Mouse (Mus musculus): ENCODE results near the gene Cd9.

The Cd9 gene

GRCm38 (mm10) chr6:125473321-125473721 is 21.3 kb downstream of the Cd9 start:
- DNase-seq, result no peak

GRCm38 (mm10) chr6:125471921-125472320 is 22.7 kb downstream of the Cd9 start:
- no peak for DNase-seq

GRCm38 (mm10) chr6:125471326-125471725 is 23.3 kb downstream of the Cd9 start:
- DNase-seq, result no peak

DNA sequence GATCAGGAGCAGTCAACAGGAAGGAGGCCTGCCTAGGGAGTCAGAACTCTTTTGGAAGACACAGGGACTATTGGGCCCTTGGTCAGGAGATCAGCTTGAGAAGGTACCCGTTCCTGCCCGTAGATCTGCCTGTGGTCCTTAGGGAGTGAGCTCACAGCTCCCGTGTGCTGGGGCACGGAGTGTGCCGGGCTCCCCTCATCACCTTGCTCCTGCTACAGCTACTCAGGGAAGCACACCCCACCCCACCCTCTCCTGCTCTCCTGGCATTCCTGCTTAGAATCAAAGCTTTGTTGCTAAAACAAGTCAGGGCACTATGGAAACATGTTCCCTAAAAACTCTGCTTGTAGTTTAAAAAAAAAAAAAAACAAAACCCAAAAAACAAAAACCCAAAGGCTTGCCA is 24.0 kb downstream of the Cd9 start:
- no peak for DNase-seq

- DNase-seq, result no peak
Observed at GRCm38 (mm10) chr6:125469222-125469621, 25.4 kb downstream of the Cd9 start.

DNA sequence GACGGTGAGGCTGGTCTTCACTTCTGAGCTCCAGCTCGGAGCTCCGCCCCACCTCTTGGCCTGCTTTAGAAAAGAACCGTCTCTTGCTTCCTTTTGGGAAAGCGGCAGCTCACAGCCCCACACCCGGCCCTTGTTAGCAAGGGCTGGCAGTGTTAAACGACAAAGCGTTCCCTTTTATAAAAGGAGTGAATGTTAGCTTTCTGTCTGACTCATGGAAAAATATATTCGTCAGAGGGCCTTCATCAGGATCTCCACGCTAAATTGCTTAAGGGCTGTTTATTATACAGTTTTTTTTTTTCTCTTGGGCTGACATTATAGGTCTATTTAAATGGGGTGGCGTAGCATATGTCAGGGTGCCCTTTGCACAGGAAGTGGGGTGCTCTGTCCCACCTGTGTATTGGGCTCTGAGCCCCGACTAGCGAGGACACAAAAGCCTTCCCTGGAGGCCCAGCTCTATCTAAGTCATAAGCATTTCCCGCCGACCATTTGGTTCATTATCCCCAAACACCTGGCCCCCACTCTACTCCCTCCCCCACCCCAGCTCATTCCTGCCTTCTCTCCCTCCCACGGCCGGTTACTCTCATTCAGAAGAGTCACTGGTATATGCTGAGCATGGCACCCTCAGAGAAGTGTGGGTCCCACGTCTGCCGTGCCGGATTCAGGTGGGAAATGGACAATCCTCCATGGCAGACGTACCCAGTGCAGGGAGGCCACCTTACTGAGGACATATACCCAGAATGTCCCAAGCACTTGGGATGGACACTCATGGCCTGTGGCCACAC is 26.2 kb downstream of the Cd9 start:
- no peak for DNase-seq

DNA sequence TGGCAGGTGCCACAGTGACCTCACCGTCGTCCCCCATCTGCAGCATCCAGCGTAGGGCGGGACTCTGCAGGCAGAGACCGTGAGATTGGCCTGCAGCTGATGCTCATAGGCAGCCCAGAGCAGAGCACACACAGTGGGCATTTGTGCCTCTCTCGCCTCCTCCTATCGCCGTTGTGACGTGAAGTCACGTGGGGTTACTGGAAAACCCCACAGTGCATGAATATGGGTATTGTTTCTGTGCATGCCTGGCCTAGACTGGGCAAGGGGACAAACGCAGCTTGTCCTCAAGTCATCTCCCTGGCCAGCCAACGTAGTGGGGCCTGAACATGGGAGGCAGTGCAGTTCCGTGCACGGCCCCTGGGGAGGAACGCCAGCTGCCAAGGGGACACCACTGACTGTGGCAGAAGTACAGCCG is 27.3 kb downstream of the Cd9 start:
- no peak for DNase-seq

DNA sequence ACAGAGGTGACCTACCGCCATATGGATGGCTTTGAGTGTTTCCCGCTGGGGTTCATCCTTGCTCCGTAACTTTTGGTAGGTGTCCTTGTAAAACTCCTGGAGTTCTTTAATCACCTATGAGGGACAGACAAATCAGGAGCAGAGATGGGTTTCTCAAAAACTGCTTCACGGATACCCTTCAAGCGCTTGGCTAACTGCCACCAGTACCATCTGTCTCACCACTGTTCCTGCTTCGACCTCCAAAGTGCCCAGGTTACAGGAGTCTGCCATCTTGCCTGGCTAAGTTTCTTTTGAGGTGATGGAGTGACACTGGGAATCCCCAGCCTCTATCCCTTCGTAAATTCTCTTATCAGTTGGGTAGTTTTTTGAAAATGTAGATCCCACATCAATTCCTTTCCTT is 32.3 kb downstream of the Cd9 start:
- no peak for DNase-seq

GRCm38 (mm10) chr6:125461788-125462187 is 32.8 kb downstream of the Cd9 start:
- DNase-seq, result no peak

DNA sequence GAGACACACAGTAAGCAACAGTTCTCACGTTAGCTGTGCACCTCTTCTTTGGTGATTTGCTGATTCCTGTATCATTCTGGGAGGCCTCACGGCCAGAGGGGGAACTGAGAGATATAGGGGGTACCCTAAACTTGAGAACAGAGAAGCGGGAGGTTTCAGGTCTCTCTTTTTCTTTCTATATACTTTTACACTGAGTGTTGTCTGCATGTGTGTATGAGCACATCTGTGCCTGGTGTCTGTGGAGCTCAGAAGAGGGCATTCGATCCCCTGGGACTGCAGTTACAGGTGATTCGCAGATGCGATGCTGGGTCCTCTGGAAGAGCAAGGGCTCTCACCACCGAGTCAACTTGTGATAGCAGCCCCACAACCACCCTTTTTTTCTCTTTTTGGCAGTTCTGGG is 33.3 kb downstream of the Cd9 start:
- DNase-seq, result no peak

DNA sequence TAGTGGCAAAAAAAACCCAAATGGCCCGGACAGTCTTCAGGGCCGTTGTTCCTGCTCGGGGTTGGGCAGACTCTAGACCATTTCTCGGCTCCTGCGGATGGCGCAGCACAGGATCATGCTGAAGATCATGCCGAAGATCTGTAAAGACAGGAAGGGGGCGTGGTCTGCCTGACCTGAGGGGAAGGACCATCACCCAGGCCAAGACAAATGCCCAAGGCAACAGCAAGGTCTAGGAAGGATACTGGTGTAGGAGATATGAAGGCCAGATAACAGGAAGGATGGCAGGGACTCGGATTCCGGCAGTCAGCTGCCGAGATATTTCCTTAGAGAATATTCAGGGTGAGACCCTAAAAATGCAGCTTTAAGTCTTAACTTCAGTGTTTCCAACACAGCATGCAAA is 34.0 kb downstream of the Cd9 start:
- DNase-seq, result no peak

DNA sequence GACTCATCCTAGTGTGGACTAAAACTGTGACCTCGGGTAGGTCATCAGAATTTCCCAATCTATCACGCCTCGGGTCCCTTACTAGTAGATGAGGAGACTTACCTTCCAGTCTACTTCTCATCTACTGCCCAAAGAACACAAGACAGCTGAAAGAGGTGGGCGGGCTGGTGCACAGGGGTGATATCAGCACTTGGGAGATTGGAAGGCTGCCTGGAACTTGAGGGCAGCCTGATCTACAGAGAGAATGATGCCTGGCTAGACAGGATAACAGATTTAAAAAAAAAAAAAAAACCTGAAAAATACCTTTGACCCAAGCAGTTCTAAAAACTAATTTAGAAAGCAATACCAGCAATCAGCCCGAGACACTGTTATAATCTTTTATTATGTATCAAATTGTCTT is 34.7 kb downstream of the Cd9 start:
- DNase-seq, result no peak

- no peak for DNase-seq
Observed at GRCm38 (mm10) chr6:125455806-125456520, 38.6 kb downstream of the Cd9 start.

DNA sequence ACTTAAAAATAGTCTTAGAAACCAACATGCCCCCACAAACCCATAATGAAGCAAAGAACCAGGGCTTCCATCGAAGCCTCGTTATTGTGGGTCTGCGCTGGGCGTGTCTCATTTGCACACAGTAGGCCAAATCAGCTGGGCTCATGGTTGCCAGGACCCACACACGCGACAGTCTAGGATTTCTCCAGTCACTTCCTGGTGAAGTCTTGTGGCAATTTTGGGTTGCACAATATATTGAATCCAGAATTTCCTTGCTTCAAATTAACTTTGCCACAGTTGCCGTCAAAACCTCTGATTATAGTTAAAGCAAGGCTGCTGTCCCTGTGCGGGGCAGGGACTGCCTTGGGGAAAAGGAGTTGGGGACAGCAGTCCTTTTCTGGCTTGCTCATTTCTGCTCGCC is 39.9 kb downstream of the Cd9 start:
- no peak for DNase-seq

DNA sequence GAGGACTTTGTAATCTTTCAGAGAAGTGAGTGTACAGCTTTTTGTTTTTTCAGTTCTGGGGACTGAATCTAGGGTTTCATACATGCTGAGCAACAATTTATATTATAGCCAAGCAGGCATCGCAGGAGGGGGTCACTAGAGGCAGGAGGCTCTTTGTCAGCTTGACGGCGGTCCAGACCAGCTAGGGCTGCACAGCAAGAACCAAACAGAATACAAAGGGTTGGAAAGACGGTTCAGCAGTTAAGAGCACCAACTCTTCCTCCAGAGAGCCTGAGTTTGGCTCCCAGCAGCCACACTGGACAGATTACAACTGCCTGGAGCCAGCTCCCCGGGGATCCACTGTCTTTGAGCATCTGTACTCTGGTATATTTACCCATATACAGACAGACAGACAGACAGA is 40.3 kb downstream of the Cd9 start:
- DNase-seq, result no peak

GRCm38 (mm10) chr6:125447660-125448059 is 46.9 kb downstream of the Cd9 start:
- DNase-seq, result no peak

GRCm38 (mm10) chr6:125447205-125447604 is 47.4 kb downstream of the Cd9 start:
- DNase-seq, result no peak

GRCm38 (mm10) chr6:125445381-125445780 is 49.2 kb downstream of the Cd9 start:
- no peak for DNase-seq

DNA sequence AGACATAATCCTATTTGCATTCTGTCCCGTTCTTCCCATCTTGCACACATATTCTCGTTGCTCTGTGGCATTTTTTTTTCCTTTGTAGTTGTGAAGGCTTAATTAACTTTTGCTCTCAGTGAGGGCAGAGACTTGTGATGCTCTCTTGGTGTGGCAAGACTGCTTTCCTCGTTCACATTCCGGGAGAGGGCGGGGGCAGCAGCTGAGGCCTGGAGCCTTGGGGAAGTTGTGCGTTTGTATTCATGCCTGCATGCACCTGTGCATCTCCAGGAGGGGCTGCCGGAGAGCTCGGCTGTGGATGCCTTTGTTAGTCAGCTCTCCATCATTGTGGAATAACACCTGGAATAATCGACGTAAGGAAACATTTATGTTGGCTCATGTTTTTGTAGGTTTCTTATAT is 52.0 kb downstream of the Cd9 start:
- DNase-seq, result no peak

DNA sequence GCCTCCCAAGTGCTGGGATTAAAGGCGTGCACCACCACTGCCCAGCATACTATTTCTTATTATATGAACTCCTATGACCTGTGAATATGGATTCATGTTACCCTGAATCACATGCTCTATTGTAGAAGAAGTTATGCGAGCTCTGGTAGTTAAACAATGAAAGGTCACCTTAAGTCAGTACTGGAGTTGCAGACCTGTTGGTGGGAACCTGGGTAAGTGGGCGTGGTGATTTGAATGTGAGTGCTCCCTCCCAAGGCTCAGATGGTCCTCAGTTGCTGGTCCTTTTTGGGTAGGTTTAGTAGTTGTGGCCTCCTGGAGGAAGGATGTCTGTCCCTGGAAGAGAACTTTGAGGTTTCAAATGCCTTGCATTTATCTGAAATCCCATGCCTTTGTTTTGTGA is 57.8 kb downstream of the Cd9 start:
- DNase-seq, result no peak

- DNase-seq, result no peak
Observed at GRCm38 (mm10) chr6:125434735-125435518, 59.7 kb downstream of the Cd9 start.

GRCm38 (mm10) chr6:125433704-125434447 is 60.7 kb downstream of the Cd9 start:
- DNase-seq, result no peak

DNA sequence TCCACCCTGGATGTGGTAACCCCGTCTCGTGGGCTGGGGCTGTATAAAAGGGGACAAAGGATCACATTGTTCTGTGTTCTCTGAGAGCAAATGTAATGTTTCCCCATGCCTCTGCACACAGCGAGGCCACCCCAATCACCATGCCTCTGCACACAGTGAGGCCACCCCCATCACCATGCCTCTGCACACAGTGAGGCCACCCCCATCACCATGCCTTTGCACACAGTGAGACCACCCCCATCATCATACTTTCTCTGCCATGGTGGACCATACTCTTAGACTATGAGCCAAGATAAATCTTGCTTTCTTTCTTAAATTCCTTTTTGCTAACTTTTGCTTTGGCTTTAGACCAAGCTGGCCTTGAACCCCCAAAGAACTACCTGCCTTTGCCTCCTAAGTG is 61.3 kb downstream of the Cd9 start:
- DNase-seq, result no peak
